Mouse (Mus musculus) heart, postnatal 0 days (tissue): ENCODE results near the gene Rps6ka5.

Experiments
- CTCF ChIP-seq: IDR thresholded peaks from 2 replicates; pipeline ENCODE4 v1.5.1; 2016; ENCODE audit warnings: antibody characterized with exemption, control low read depth, low read depth
- EP300 ChIP-seq: IDR thresholded peaks from 2 replicates; pipeline ENCODE4 v1.6.1; 2016; ENCODE audit warnings: antibody characterized with exemption, low read depth

- TF ChIP-seq CTCF (no peak), EP300 (no peak)
These were observed 221.3 kb downstream of the Rps6ka5 start for GRCm38 (mm10) chr12:100505484-100505883.
